Mouse (Mus musculus) hindbrain, embryonic 13.5 days (tissue): ENCODE data around the gene Strbp. TPM values are rescaled to one million over a fixed set of nuclear protein-coding genes. Genes with fewer than 3 reads are reported as not detected.
A peak's percentile ranks its signal among the peaks of the same experiment; 100 is the strongest.

Experiments used
- ATAC-seq: fragments of 200-750 bp; cut with Nextera tagmentation; 2 replicates; pipeline ENCODE4 v1.8.0; 2017; ENCODE audit warnings: moderate TSS enrichment; ENCODE audit not compliant: low FRiP score
- H3K27ac ChIP-seq: fragments of 300-500 bp; sonication (generic); 2 replicates; pipeline ENCODE4 v1.5.1; 2015; ENCODE audit warnings: inconsistent platforms, mild to moderate bottlenecking, moderate library complexity
- H3K27me3 ChIP-seq: fragments of 300-500 bp; sonication (generic); 2 replicates; pipeline ENCODE4 v1.6.1; 2015; ENCODE audit warnings: mild to moderate bottlenecking, inconsistent platforms
- H3K36me3 ChIP-seq: fragments of 300-500 bp; sonication (generic); 2 replicates; pipeline ENCODE4 v1.6.1; 2015; ENCODE audit warnings: mild to moderate bottlenecking, inconsistent platforms
- H3K4me1 ChIP-seq: fragments of 300-500 bp; sonication (generic); replicated peaks from 2 replicates; pipeline ENCODE4 v1.6.1; 2015; ENCODE audit warnings: inconsistent platforms
- H3K4me2 ChIP-seq: fragments of 300-500 bp; sonication (generic); 2 replicates; pipeline ENCODE4 v1.6.1; 2015; ENCODE audit warnings: inconsistent platforms, mild to moderate bottlenecking, moderate library complexity
- H3K4me3 ChIP-seq: fragments of 300-500 bp; sonication (generic); 2 replicates; pipeline ENCODE4 v1.5.1; 2015; ENCODE audit warnings: mild to moderate bottlenecking, inconsistent platforms
- H3K9ac ChIP-seq: fragments of 300-500 bp; sonication (generic); 2 replicates; pipeline ENCODE4 v1.6.1; 2015; ENCODE audit warnings: mild to moderate bottlenecking, inconsistent platforms
- H3K9me3 ChIP-seq: fragments of 300-500 bp; sonication (generic); 2 replicates; pipeline ENCODE4 v1.6.1; 2016; ENCODE audit warnings: inconsistent platforms
- WGBS: fragments of 180-500 bp; shearing (Covaris S2); methylation state at CpG from one replicate; pipeline ENCODE4 v1.1.7; 2015; 5-methylcytosine and 5-hydroxymethylcytosine counted together
- microRNA-seq: library from miRNA; unstranded; fragments of <30 nt; microRNA quantifications from one replicate; pipeline ENCODE4, GENCODE M21; 2016
- polyA plus RNA-seq: library from polyadenylated mRNA; unstranded; fragments of >200 nt; fragmentation: Nextera tagmentation; extraction: Ambion mirVana; gene quantifications from 2 replicates; pipeline ENCODE4 v1.2.1, GENCODE M21; 2015

Strbp gene
- polyA plus RNA-seq, 1 experiment from 2014 or later = 115 TPM

DNA sequence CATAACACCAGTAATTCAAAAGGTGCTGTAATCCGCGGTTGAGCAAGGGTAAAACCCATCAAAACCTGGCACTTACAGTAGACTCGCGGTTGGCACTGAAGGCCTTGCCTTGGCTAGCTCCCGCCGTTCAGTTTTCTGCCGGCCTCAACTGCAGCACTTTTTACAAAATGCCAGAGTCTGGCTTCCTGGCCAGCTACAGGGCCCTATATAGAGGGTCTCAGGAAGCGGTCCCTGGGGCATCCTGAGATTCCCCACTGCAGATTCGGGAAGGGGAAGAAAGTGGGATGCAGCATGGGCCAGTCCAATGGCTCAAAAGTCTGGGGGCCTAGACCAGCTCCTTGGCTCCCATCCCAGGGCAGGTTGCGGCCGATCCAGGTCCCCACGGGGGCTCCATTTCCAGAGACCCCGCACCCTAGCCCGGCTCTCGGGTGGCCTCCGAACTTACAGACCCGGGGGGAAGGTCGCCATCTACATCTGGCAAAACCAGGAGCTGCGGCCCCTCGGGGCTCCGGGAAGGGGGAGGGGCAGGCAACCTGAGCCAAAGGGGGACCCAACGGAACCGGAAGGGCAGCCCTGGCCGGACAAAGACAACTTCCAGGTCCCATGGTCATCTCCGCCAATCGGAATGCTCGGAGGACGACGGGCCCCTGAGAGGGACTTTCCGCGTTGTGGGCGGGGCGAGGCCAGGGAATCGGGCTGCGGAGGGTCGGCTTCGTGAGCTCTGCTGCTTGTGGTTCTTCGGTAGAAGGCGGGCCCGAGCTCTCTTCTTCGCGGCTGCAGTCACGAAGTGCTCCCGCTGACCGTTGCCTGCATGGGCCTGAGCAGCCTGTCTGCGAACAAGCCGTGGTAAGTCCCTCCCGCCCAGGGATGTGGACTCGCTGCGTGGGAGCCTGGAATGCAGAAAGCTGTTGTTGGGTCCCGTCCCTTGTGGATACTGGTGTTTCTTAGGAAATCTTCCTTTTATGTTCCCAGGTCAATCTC lies 260.8 kb downstream of the Strbp start, which contains the start of the genes Zbtb26, Zbtb6 and Rabgap1:
TSS of gene Zbtb26 (minus strand) at position 525 of the 981 bp plus-strand sequence.
TSS of gene Zbtb6 (minus strand) at position 561 of the 981 bp plus-strand sequence.
TSS of gene Rabgap1 (plus strand) at position 669 of the 981 bp plus-strand sequence.
- WGBS = under 1% methylated on average over 51 of the region's 51 CpGs
- Histone ChIP-seq H3K9ac (peak within 1 kb of the TSS; percentile 91), H3K27me3 (no peaks in the 10 kb centered on the region), H3K4me3 (peak within 1 kb of the TSS; percentile 83), H3K36me3 (no peaks in the 10 kb centered on the region), H3K9me3 (no peaks in the 10 kb centered on the region), H3K4me1 (peaks cover 25% of the 10 kb centered on the region), H3K27ac (peak within 1 kb of the TSS; percentile 91), H3K4me2 (peak within 1 kb of the TSS; percentile 79)
- ATAC-seq = peak; percentile 98

Small RNA genes within 50 kb of the gene (microRNA-seq; reads per million reads assigned to microRNA genes)
- 0.70 reads per million for gene Mir5128

Other genes starting within 250 kb of the Strbp start
- gene Gpr21, start 187.5 kb downstream of the Strbp start, polyA plus RNA-seq = 14.4 and 15.5 TPM in 2 replicates
- gene Crb2, start 72.4 kb upstream of the Strbp start, polyA plus RNA-seq = 6.8 and 7.5 TPM in 2 replicates